Comparison of ENCODE assay signal across 8 mouse cellular contexts in the genomic region with DNA sequence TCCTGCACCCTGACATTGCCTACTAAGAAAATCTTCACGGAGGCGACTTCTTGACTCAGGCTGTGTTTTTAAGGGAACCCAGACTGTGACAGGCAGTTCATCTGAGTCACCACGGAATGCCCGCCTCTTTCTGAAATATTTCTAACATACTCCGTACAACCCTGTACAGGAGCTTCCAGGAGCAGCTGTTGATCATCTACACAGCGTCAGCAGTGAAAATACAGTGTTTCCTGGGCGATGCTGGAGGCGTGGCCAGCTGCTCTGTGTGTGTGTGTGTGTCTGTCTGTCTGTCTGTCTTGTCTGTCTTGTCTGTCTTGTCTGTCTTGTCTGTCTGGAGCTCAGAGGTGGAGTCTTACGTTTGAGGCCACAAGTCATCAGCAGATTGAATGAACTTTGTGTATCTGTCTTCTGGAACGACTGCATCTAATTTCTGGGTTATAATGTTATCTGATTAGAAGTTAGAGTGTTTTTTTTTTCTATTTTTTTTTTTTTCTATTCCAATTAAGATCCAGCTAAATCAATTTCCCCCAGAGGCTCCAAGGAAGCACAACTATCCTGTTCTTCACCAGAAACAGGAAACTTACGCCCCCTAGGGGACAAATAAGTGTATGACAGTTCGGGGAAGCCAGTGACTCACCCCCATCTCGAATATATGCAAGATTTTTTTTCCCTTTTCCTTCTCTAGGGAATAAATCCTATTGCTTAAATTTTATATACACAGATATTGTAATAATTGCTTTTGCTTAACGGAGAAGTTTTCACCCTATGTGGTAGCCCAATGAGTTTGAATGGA. TPM values are rescaled to one million over a fixed set of nuclear protein-coding genes. Genes with fewer than 3 reads are reported as not detected.
A peak's percentile ranks its signal among the peaks of the same experiment; 100 is the strongest.
DNase-seq lines count a peak whose midpoint lies in the region; ATAC-seq lines count a peak whose summit lies in the region.

No protein-coding gene starts in this region.

- no peaks in the 10 kb centered on the region for H3K4me1 ChIP-seq in heart, embryonic 11.5 days (ENCODE audit: control insufficient read depth, insufficient read depth, low read length)
- H3K4me1 ChIP-seq in forebrain, embryonic 15.5 days: peaks cover 12% of the 10 kb centered on the region

- H3K27ac ChIP-seq in heart, embryonic 11.5 days (ENCODE audit: low read depth, low read length): no peak overlapping the region
- H3K27ac ChIP-seq in forebrain, embryonic 15.5 days (replicated peaks): no peak overlapping the region

- H3K4me2 ChIP-seq in heart, embryonic 11.5 days: no peak overlapping the region
- H3K4me2 ChIP-seq in forebrain, embryonic 15.5 days (replicated peaks): no peak overlapping the region

- peak; percentile 41 to 67 for DNase-seq in heart, adult 18-20 months
- DNase-seq in 3T3-L1 (ENCODE audit: low read depth, low spot score): peak; percentile 66
- peak; percentile 50 for DNase-seq in R1 (ENCODE audit: low read depth, low spot score)
- DNase-seq in embryo, embryonic 10 days (ENCODE audit: low spot score): peak; percentile 36
- DNase-seq in layer of hippocampus, adult 9-10 months (ENCODE audit: low spot score): peak; percentile 59
- peak; percentile 40 to 64 for DNase-seq in natural killer cell, adult 2 months (ENCODE audit: low spot score in 2 of 2)

- no peaks in the 10 kb centered on the region for H3K36me3 ChIP-seq in heart, embryonic 11.5 days (ENCODE audit: control insufficient read depth, insufficient read depth, low read length)
- no peaks in the 10 kb centered on the region for H3K36me3 ChIP-seq in forebrain, embryonic 15.5 days

- no peak overlapping the region for H3K9ac ChIP-seq in heart, embryonic 11.5 days (ENCODE audit: low read depth, low read length)
- H3K9ac ChIP-seq in forebrain, embryonic 15.5 days (replicated peaks): no peak overlapping the region

- H3K9me3 ChIP-seq in heart, embryonic 11.5 days (replicated peaks; ENCODE audit: control insufficient read depth, low read length): no peaks in the 10 kb centered on the region
- H3K9me3 ChIP-seq in forebrain, embryonic 15.5 days: no peaks in the 10 kb centered on the region

- no peak overlapping the region for H3K4me3 ChIP-seq in heart, embryonic 11.5 days (ENCODE audit: low read depth, low read length)
- no peak overlapping the region for H3K4me3 ChIP-seq in forebrain, embryonic 15.5 days

- H3K27me3 ChIP-seq in heart, embryonic 11.5 days (ENCODE audit: control insufficient read depth, insufficient read depth, low read length): peaks cover 4% of the 10 kb centered on the region; the same call in 1 of the 2 replicates
- H3K27me3 ChIP-seq in forebrain, embryonic 15.5 days: no peaks in the 10 kb centered on the region

- 41% methylated on average over 14 of the region's 14 CpGs for WGBS in heart, embryonic 11.5 days (ENCODE audit: insufficient replicate concordance)
- 60% methylated on average over 14 of the region's 14 CpGs for WGBS in forebrain, embryonic 15.5 days

- ATAC-seq in heart, embryonic 11.5 days (replicated peaks; ENCODE audit: insufficient number of reproducible peaks, low FRiP score, low TSS enrichment): no peak
- ATAC-seq in forebrain, embryonic 15.5 days (replicated peaks): no peak

RNA-seq across cellular contexts. Expression of a gene that starts 47.1 kb away (rescaled TPM):
- under 1 TPM in 1 of 2 experiments, not detected in 1; 0.15 TPM for total RNA-seq in heart, adult 18-20 months (2021)
- not detected in 2 replicates for polyA plus RNA-seq in heart, embryonic 11.5 days (2014; fragmentation: Nextera tagmentation; extraction: Ambion mirVana)
- polyA plus RNA-seq in forebrain, embryonic 15.5 days (2015; fragmentation: Nextera tagmentation; extraction: Ambion mirVana): not detected in 2 replicates
